ENCODE assay signal across 15 mouse cellular contexts in genomic region chr9:75234271-75234741, GRCm38 (mm10). TPM values are rescaled to one million over a fixed set of nuclear protein-coding genes. Genes with fewer than 3 reads are reported as not detected.
DNase-seq lines count a peak whose midpoint lies in the region; ATAC-seq lines count a peak whose summit lies in the region.
"Had no signal": no experiment of that assay in that cellular context is flagged by ENCODE, and none has a peak within 500 bp of the region (broad histone marks: within the 10 kb centered on the region; RNA-seq: fewer than 3 reads in every experiment).

No protein-coding gene starts in this region.

- no peaks in the 10 kb centered on the region for H3K9me3 ChIP-seq in heart, embryonic 15.5 days (replicated peaks)
- H3K9me3 ChIP-seq in intestine, embryonic 16.5 days (ENCODE audit: control insufficient read depth, low read length) = no peaks in the 10 kb centered on the region
- H3K9me3 ChIP-seq: embryonic facial prominence, embryonic 13.5 days; forebrain, embryonic 15.5 days had no signal

- peak overlapping the region; percentile 69; the same call in 1 of the 2 replicates for H3K27ac ChIP-seq in heart, embryonic 15.5 days
- H3K27ac ChIP-seq in intestine, embryonic 16.5 days (ENCODE audit: low read length) = peak overlapping the region; percentile 69
- H3K27ac ChIP-seq: embryonic facial prominence, embryonic 13.5 days; forebrain, embryonic 15.5 days had no signal

- no peak overlapping the region for H3K9ac ChIP-seq in heart, embryonic 15.5 days
- H3K9ac ChIP-seq in intestine, embryonic 16.5 days (ENCODE audit: low read depth, low read length) = no peak overlapping the region
- H3K9ac ChIP-seq: embryonic facial prominence, embryonic 13.5 days; forebrain, embryonic 15.5 days had no signal

- peaks cover 11% of the 10 kb centered on the region for H3K27me3 ChIP-seq in heart, embryonic 15.5 days
- 0 out of 2 replicates have a peak, but pooled peaks cover 5% of the 10 kb centered on the region for H3K27me3 ChIP-seq in intestine, embryonic 16.5 days (replicated peaks; ENCODE audit: control insufficient read depth, insufficient read depth, low read length)

- ATAC-seq in heart, embryonic 15.5 days (replicated peaks; ENCODE audit: insufficient number of reproducible peaks, insufficient read depth, low FRiP score, low read depth) = no peak
- ATAC-seq in intestine, embryonic 16.5 days = peak; percentile 93
- ATAC-seq: CD4-positive, CD25-positive, alpha-beta regulatory T cell, adult 4 months; forebrain, embryonic 15.5 days had no signal

- H3K4me2 ChIP-seq in heart, embryonic 15.5 days = no peak overlapping the region
- peak overlapping the region; percentile 40; the same call in 1 of the 2 replicates for H3K4me2 ChIP-seq in intestine, embryonic 16.5 days (ENCODE audit: low read depth, low read length)
- H3K4me2 ChIP-seq: embryonic facial prominence, embryonic 13.5 days; forebrain, embryonic 15.5 days had no signal

- no peak overlapping the region for H3K4me3 ChIP-seq in heart, embryonic 15.5 days
- peak overlapping the region; percentile 7; the same call in 1 of the 2 replicates for H3K4me3 ChIP-seq in intestine, embryonic 16.5 days (ENCODE audit: low read length)
- H3K4me3 ChIP-seq: embryonic facial prominence, embryonic 13.5 days; forebrain, embryonic 15.5 days; myocyte had no signal

- WGBS in heart, embryonic 15.5 days = 42% methylated on average over 7 of the region's 7 CpGs
- WGBS in intestine, embryonic 16.5 days = 20% methylated on average over 7 of the region's 7 CpGs

- H3K4me1 ChIP-seq in heart, embryonic 15.5 days (replicated peaks) = peaks cover 29% of the 10 kb centered on the region
- 0 out of 2 replicates have a peak, but pooled peaks cover 5% of the 10 kb centered on the region for H3K4me1 ChIP-seq in intestine, embryonic 16.5 days (ENCODE audit: control insufficient read depth, insufficient read depth, low read length)

- no peaks in the 10 kb centered on the region for H3K36me3 ChIP-seq in heart, embryonic 15.5 days
- no peaks in the 10 kb centered on the region for H3K36me3 ChIP-seq in intestine, embryonic 16.5 days (ENCODE audit: control insufficient read depth, insufficient read depth, low read length)
- H3K36me3 ChIP-seq: embryonic facial prominence, embryonic 13.5 days; forebrain, embryonic 15.5 days had no signal

- no peak for DNase-seq in heart, adult 18-20 months
- peak; percentile 37 for DNase-seq in ES-CJ7 (ENCODE audit: low read depth, low spot score)
- DNase-seq in lung, postnatal 36 days = peak; percentile 75
- no peak for DNase-seq in cerebellum, postnatal 10 days
- DNase-seq in thymus, postnatal 25 days = no peak
- DNase-seq: cerebellum, adult 9-11 months; liver; thymus, postnatal 36 days had no signal

RNA-seq across cellular contexts. Expression of gene Myo5c, which starts 2.5 kb away (rescaled TPM):
- polyA plus RNA-seq in heart, embryonic 15.5 days (2015; fragmentation: Nextera tagmentation; extraction: Ambion mirVana) = 2.4 and 3.8 TPM in 2 replicates
- total RNA-seq in heart, adult 18-20 months (2021) = 1 to 10 TPM; 3.3 to 4.1 TPM
- 4.4 and 5.0 TPM in 2 replicates for polyA plus RNA-seq in intestine, embryonic 16.5 days (2015; fragmentation: Nextera tagmentation; extraction: Ambion mirVana)
- total RNA-seq: megakaryocyte, adult 5-6 weeks had no signal

Comparison
In these comparisons a context has a peak if more than half of its experiments do, and no peak if none do; other contexts are left out.
1. DNase-seq: peak in ES-CJ7 (single experiment) and lung, postnatal 36 days (single experiment); none in heart, adult 18-20 months (0 of 2), cerebellum, postnatal 10 days (0 of 2) and thymus, postnatal 25 days (single experiment).